Mouse (Mus musculus): ENCODE data around the gene Rapgef6.

GRCm38 (mm10) chr11:54502546-54503245 is 20.0 kb upstream of the Rapgef6 start:
- TF ChIP-seq CTCF (IDR thresholded peaks at IDR 0.05; ENCODE audit: borderline replicate concordance, control insufficient read depth, extremely low read depth, insufficient read depth, low read length, poor library complexity): no peak
- no peak for TF ChIP-seq POLR2A (IDR thresholded peaks at IDR 0.05; ENCODE audit: control insufficient read depth, extremely low read depth, insufficient read depth, low read length, poor library complexity)

Measured in thymus, adult 2 months (tissue).